Mouse (Mus musculus) hindbrain, embryonic 14.5 days (tissue): ENCODE data around the gene Smpd2. TPM values are rescaled to one million over a fixed set of nuclear protein-coding genes. Genes with fewer than 3 reads are reported as not detected.

Source experiments
- ATAC-seq: fragments of 200-750 bp; cut with Nextera tagmentation; 2 replicates; pipeline ENCODE4 v1.8.0; 2017; ENCODE audit warnings: moderate number of reproducible peaks, mild to moderate bottlenecking, moderate TSS enrichment, moderate library complexity; ENCODE audit not compliant: low FRiP score
- DNase-seq: peaks from one replicate; pipeline ENCODE4 v3.0.0-alpha.2; 2015; ENCODE audit warnings: low spot score
- H3K27ac ChIP-seq: fragments of 300-500 bp; sonication (generic); 2 replicates; pipeline ENCODE4 v1.5.1; 2014; ENCODE audit warnings: mild to moderate bottlenecking, moderate library complexity
- H3K27me3 ChIP-seq: fragments of 300-500 bp; sonication (generic); 2 replicates; pipeline ENCODE4 v1.6.1; 2014; ENCODE audit warnings: mild to moderate bottlenecking, low read length, mixed read lengths; ENCODE audit not compliant: control insufficient read depth, insufficient read depth
- H3K36me3 ChIP-seq: fragments of 300-500 bp; sonication (generic); replicated peaks from 2 replicates; pipeline ENCODE4 v1.6.1; 2014; ENCODE audit not compliant: control insufficient read depth, insufficient read depth
- H3K4me1 ChIP-seq: fragments of 300-500 bp; sonication (generic); replicated peaks from 2 replicates; pipeline ENCODE4 v1.6.1; 2014; ENCODE audit warnings: antibody characterized with exemption, low read length, mixed read lengths; ENCODE audit not compliant: control insufficient read depth, insufficient read depth
- H3K4me2 ChIP-seq: fragments of 300-500 bp; sonication (generic); replicated peaks from 2 replicates; pipeline ENCODE4 v1.6.1; 2014; ENCODE audit warnings: mild to moderate bottlenecking, moderate library complexity
- H3K4me3 ChIP-seq: fragments of 300-500 bp; sonication (generic); replicated peaks from 2 replicates; pipeline ENCODE4 v1.5.1; 2014; ENCODE audit warnings: mild to moderate bottlenecking, low read length
- H3K9ac ChIP-seq: fragments of 300-500 bp; sonication (generic); 2 replicates; pipeline ENCODE4 v1.6.1; 2014
- H3K9me3 ChIP-seq: fragments of 300-500 bp; sonication (generic); 2 replicates; pipeline ENCODE4 v1.6.1; 2016; ENCODE audit warnings: low read length; ENCODE audit not compliant: control insufficient read depth
- WGBS: fragments of 180-500 bp; shearing (Covaris S2); extraction: QIAGEN DNeasy Blood & Tissue Kit; methylation state at CpG from one replicate; pipeline ENCODE4 v1.1.7; 2014; 5-methylcytosine and 5-hydroxymethylcytosine counted together
- polyA plus RNA-seq: library from polyadenylated mRNA; unstranded; fragments of >200 nt; fragmentation: Nextera tagmentation; extraction: Ambion mirVana; gene quantifications from 2 replicates; pipeline ENCODE4 v1.2.1, GENCODE M21; 2014

Gene Smpd2
- polyA plus RNA-seq, 1 experiment from 2014 or later, result 36.3 TPM

- no peaks in the 10 kb centered on the region for H3K4me1 ChIP-seq
- ATAC-seq, result no peak
- H3K36me3 ChIP-seq, result no peaks in the 10 kb centered on the region
- WGBS, result 60% methylated on average over 4 of the region's 4 CpGs
- H3K9ac ChIP-seq, result no peak overlapping the region
- no peak overlapping the region for H3K27ac ChIP-seq
- peak; percentile 52 for DNase-seq
- no peak overlapping the region for H3K4me2 ChIP-seq
- no peaks in the 10 kb centered on the region for H3K27me3 ChIP-seq
- no peak overlapping the region for H3K4me3 ChIP-seq
- no peaks in the 10 kb centered on the region for H3K9me3 ChIP-seq
Observed at GRCm38 (mm10) chr10:41500941-41501340, 10.8 kb upstream of the Smpd2 start.

- Histone ChIP-seq H3K36me3 (peaks cover 19% of the 10 kb centered on the region), H3K4me3 (peak overlapping the region; percentile 51), H3K4me1 (0 out of 2 replicates have a peak, but pooled peaks cover 15% of the 10 kb centered on the region), H3K4me2 (peak overlapping the region; percentile 95), H3K9me3 (no peaks in the 10 kb centered on the region), H3K27ac (no peak overlapping the region), H3K9ac (no peak overlapping the region), H3K27me3 (peaks cover 5% of the 10 kb centered on the region)
- ATAC-seq (no peak), DNase-seq (no peak)
- WGBS, result 41% methylated on average over 4 of the region's 4 CpGs
Observed at GRCm38 (mm10) chr10:41491111-41491510, 942 bp upstream of the Smpd2 start.

GRCm38 (mm10) chr10:41490518-41490873 lies 327 bp upstream of the Smpd2 start:
- peak overlapping the region; percentile 51 for H3K4me3 ChIP-seq
- peaks cover 5% of the 10 kb centered on the region for H3K27me3 ChIP-seq
- ATAC-seq (peak; percentile 58; the same call in 1 of the 2 replicates), DNase-seq (no peak)
- H3K9me3 ChIP-seq, result no peaks in the 10 kb centered on the region
- 0 out of 2 replicates have a peak, but pooled peaks cover 15% of the 10 kb centered on the region for H3K4me1 ChIP-seq
- H3K36me3 ChIP-seq, result peaks cover 24% of the 10 kb centered on the region
- peak overlapping the region; percentile 69 for H3K9ac ChIP-seq
- under 1% methylated on average over 29 of the region's 29 CpGs for WGBS
- H3K4me2 ChIP-seq, result peak overlapping the region; percentile 95
- H3K27ac ChIP-seq, result no peak overlapping the region

- peak overlapping the region; percentile 69; the same call in 1 of the 2 replicates for H3K9ac ChIP-seq
- 0 out of 2 replicates have a peak, but pooled peaks cover 15% of the 10 kb centered on the region for H3K4me1 ChIP-seq
- H3K9me3 ChIP-seq, result no peaks in the 10 kb centered on the region
- peaks cover 34% of the 10 kb centered on the region for H3K36me3 ChIP-seq
- H3K27ac ChIP-seq, result no peak overlapping the region
- peak overlapping the region; percentile 51 for H3K4me3 ChIP-seq
- DNase-seq (no peak), ATAC-seq (no peak)
- WGBS, result 38% methylated on average over 8 of the region's 8 CpGs
- H3K27me3 ChIP-seq, result peaks cover 5% of the 10 kb centered on the region
- peak overlapping the region; percentile 95 for H3K4me2 ChIP-seq
Observed at GRCm38 (mm10) chr10:41489294-41489693, 875 bp downstream of the Smpd2 start.

GRCm38 (mm10) chr10:41488877-41489276 lies 1.3 kb downstream of the Smpd2 start:
- no peak overlapping the region for H3K27ac ChIP-seq
- WGBS, result 45% methylated on average over 7 of the region's 7 CpGs

GRCm38 (mm10) chr10:41486506-41487170 lies 3.5 kb downstream of the Smpd2 start:
- Histone ChIP-seq H3K27ac (no peak overlapping the region), H3K36me3 (peaks cover 51% of the 10 kb centered on the region), H3K27me3 (peaks cover 3% of the 10 kb centered on the region), H3K9me3 (no peaks in the 10 kb centered on the region), H3K4me3 (no peak overlapping the region), H3K4me2 (no peak overlapping the region), H3K4me1 (0 out of 2 replicates have a peak, but pooled peaks cover 15% of the 10 kb centered on the region), H3K9ac (no peak overlapping the region)
- DNase-seq (no peak), ATAC-seq (no peak)
- 83% methylated on average over 14 of the region's 14 CpGs for WGBS

More at GRCm38 (mm10) chr10:41488877-41489276, 1.3 kb downstream of the Smpd2 start:
- Histone ChIP-seq H3K27me3 (peaks cover 5% of the 10 kb centered on the region), H3K4me2 (peak overlapping the region; percentile 95), H3K4me1 (0 out of 2 replicates have a peak, but pooled peaks cover 15% of the 10 kb centered on the region), H3K36me3 (peaks cover 34% of the 10 kb centered on the region), H3K4me3 (peak overlapping the region; percentile 51), H3K9me3 (no peaks in the 10 kb centered on the region), H3K9ac (peak overlapping the region; percentile 69; the same call in 1 of the 2 replicates)
- ATAC-seq (no peak), DNase-seq (no peak)

GRCm38 (mm10) chr10:41485778-41486177 lies 4.4 kb downstream of the Smpd2 start:
- DNase-seq (no peak), ATAC-seq (no peak)
- no peak overlapping the region for H3K4me2 ChIP-seq
- H3K4me3 ChIP-seq, result no peak overlapping the region
- H3K4me1 ChIP-seq, result 0 out of 2 replicates have a peak, but pooled peaks cover 12% of the 10 kb centered on the region
- H3K9ac ChIP-seq, result no peak overlapping the region
- no peaks in the 10 kb centered on the region for H3K9me3 ChIP-seq
- 95% methylated on average over 16 of the region's 16 CpGs for WGBS
- H3K36me3 ChIP-seq, result peaks cover 51% of the 10 kb centered on the region
- no peak overlapping the region for H3K27ac ChIP-seq
- no peaks in the 10 kb centered on the region for H3K27me3 ChIP-seq

GRCm38 (mm10) chr10:41482446-41482845 lies 7.7 kb downstream of the Smpd2 start:
- no peak overlapping the region for H3K9ac ChIP-seq
- no peak overlapping the region for H3K4me2 ChIP-seq
- 80% methylated on average over 7 of the region's 7 CpGs for WGBS
- 0 out of 2 replicates have a peak, but pooled peaks cover under 1% of the 10 kb centered on the region for H3K4me1 ChIP-seq
- H3K9me3 ChIP-seq, result no peaks in the 10 kb centered on the region
- H3K27me3 ChIP-seq, result no peaks in the 10 kb centered on the region
- ATAC-seq, result no peak
- no peak overlapping the region for H3K27ac ChIP-seq
- DNase-seq, result no peak
- peaks cover 43% of the 10 kb centered on the region for H3K36me3 ChIP-seq
- H3K4me3 ChIP-seq, result no peak overlapping the region

GRCm38 (mm10) chr10:41480938-41481880 lies 9.0 kb downstream of the Smpd2 start:
- DNase-seq, result no peak
- Histone ChIP-seq H3K4me1 (0 out of 2 replicates have a peak, but pooled peaks cover 10% of the 10 kb centered on the region), H3K9me3 (no peaks in the 10 kb centered on the region), H3K4me2 (no peak overlapping the region), H3K27me3 (no peaks in the 10 kb centered on the region), H3K4me3 (no peak overlapping the region), H3K36me3 (peaks cover 32% of the 10 kb centered on the region), H3K27ac (no peak overlapping the region), H3K9ac (no peak overlapping the region)
- WGBS, result 69% methylated on average over 33 of the region's 33 CpGs
- ATAC-seq, result no peak
